Mouse (Mus musculus) small intestine, adult 2 months (tissue): ENCODE results near the gene Fbln5. TPM values are rescaled to one million over a fixed set of nuclear protein-coding genes. Genes with fewer than 3 reads are reported as not detected.

Experiments used
- H3K27ac ChIP-seq: fragments of 200-500 bp; 2 replicates; pipeline ENCODE4 v1.5.1; 2012; ENCODE audit warnings: low read depth, low read length, control low read depth, inconsistent platforms; ENCODE audit not compliant: insufficient read depth
- H3K27me3 ChIP-seq: fragments of 200-500 bp; 2 replicates; pipeline ENCODE4 v1.6.1; 2012; ENCODE audit warnings: mild to moderate bottlenecking, moderate library complexity, low read length, inconsistent platforms; ENCODE audit not compliant: control insufficient read depth, insufficient read depth
- H3K36me3 ChIP-seq: fragments of 200-500 bp; 2 replicates; pipeline ENCODE4 v1.6.1; 2012; ENCODE audit warnings: mild to moderate bottlenecking, low read length, control low read depth, inconsistent platforms; ENCODE audit not compliant: control insufficient read depth, insufficient read depth
- H3K4me1 ChIP-seq: fragments of 200-500 bp; 2 replicates; pipeline ENCODE4 v1.6.1; 2012; ENCODE audit warnings: low read length, inconsistent platforms, mixed read lengths; ENCODE audit not compliant: control insufficient read depth, insufficient read depth, insufficient read length
- H3K4me3 ChIP-seq: fragments of 200-500 bp; 2 replicates; pipeline ENCODE4 v1.5.1; 2012; ENCODE audit warnings: low read depth, mild to moderate bottlenecking, control low read depth, inconsistent platforms, low read length, moderate library complexity
- CTCF ChIP-seq: fragments of 200-500 bp; IDR thresholded peaks from 2 replicates; pipeline ENCODE4 v1.5.1; 2012; ENCODE audit warnings: low read depth, mild to moderate bottlenecking, control low read depth, inconsistent platforms, low read length, moderate library complexity, mixed read lengths; ENCODE audit not compliant: insufficient replicate concordance, insufficient read length; ENCODE audit errors: extremely low read depth
- POLR2A ChIP-seq: fragments of 200-500 bp; IDR thresholded peaks from 2 replicates; pipeline ENCODE4 v1.6.1; 2012; ENCODE audit warnings: low read depth, mild to moderate bottlenecking, control low read depth, inconsistent platforms, low read length, moderate library complexity
- WGBS: fragments of 180-500 bp; shearing (Covaris S2); methylation state at CpG from one replicate; pipeline ENCODE4 v1.1.7; 2018; 5-methylcytosine and 5-hydroxymethylcytosine counted together
- polyA plus RNA-seq: library from polyadenylated mRNA; depleted of rRNA; stranded (reverse); fragments of >200 nt; gene quantifications from 2 replicates; pipeline ENCODE4 v1.2.3, GENCODE M21; 2012

Gene Fbln5
- polyA plus RNA-seq, 1 experiment = 17.0 TPM

DNA sequence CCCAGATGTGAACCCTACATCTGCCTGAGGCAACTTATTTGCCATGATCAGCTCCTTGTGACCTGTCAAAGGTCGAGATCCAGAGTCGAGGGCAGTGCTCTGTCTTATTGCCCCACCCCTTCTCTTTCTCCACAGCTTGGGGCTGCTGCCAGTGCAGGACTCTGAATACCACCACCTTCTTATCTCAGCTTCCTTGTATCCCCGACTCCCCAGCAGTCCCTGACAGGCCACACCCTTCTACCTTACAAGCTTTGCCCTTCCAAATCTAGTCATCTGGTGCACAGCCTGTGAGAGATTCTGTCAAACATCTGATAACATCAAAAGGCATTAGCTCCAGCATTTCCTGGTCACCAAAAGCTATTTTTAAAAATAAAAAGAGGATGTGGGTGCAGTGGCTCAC lies 2.7 kb upstream of the Fbln5 start:
- TF ChIP-seq CTCF = no peak
- TF ChIP-seq POLR2A = no peak
- WGBS = 7% methylated on average over 3 of the region's 3 CpGs

GRCm38 (mm10) chr12:101819570-101819969 lies 715 bp upstream of the Fbln5 start:
- WGBS = 28% methylated on average over 9 of the region's 9 CpGs

More for the DNA sequence above, 2.7 kb upstream of the Fbln5 start:
- H3K4me1 ChIP-seq = peaks cover 7% of the 10 kb centered on the region
- H3K27ac ChIP-seq = no peak overlapping the region
- no peak overlapping the region for H3K4me3 ChIP-seq
- peaks cover 16% of the 10 kb centered on the region; the same call in 1 of the 2 replicates for H3K27me3 ChIP-seq
- no peaks in the 10 kb centered on the region for H3K36me3 ChIP-seq

DNA sequence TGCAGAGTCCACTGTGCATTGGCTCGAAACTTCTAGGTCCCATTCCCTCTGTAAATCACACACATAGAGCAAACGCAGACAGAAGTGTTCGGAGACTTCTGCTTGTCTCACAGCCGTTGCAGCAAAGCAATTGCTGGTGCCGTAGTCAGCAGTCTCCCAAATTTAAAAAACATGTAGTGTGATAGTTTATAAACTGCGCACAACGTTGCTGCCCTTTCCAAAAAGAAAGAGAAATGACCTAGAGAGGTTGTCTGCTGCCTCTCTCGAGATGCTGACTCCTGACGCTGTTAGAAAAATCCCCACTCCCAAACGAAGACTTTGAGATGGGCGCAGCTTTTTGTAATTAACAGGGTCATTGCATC lies 628 bp downstream of the Fbln5 start:
- peak overlapping the region; percentile 21 for H3K27ac ChIP-seq

More at GRCm38 (mm10) chr12:101819570-101819969, 715 bp upstream of the Fbln5 start:
- no peak for TF ChIP-seq CTCF
- no peak for TF ChIP-seq POLR2A
- Histone ChIP-seq H3K27me3 (peaks cover 16% of the 10 kb centered on the region; the same call in 1 of the 2 replicates), H3K4me3 (peak overlapping the region; percentile 61), H3K36me3 (no peaks in the 10 kb centered on the region), H3K4me1 (peaks cover 8% of the 10 kb centered on the region), H3K27ac (no peak overlapping the region)

DNA sequence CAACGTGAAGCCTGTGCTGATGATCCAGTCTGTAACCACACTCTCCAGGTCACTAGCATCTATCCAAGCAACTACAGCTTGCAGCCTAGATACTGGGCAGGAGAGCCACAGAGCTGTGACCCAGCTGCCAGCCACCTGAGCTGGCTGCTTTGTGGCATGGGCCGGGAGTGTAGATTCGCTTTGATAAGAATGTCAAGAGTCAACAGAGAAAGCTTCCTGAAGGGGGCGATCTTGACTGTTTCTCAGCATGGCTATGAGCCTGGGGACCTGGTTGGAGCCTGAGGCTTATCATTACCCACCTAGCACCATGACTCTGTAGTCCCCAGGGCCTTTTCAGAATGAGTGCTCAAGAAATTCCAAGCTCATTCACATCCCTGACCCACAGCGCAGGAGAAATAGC lies 2.0 kb downstream of the Fbln5 start:
- Histone ChIP-seq H3K4me1 (peaks cover 8% of the 10 kb centered on the region), H3K27me3 (peaks cover 16% of the 10 kb centered on the region; the same call in 1 of the 2 replicates), H3K4me3 (no peak overlapping the region), H3K36me3 (no peaks in the 10 kb centered on the region), H3K27ac (no peak overlapping the region)
- 39% methylated on average over 5 of the region's 5 CpGs for WGBS
- peak; percentile 26; the same call in 1 of the 2 replicates for TF ChIP-seq CTCF
- TF ChIP-seq POLR2A = no peak

More for the DNA sequence above, 628 bp downstream of the Fbln5 start:
- no peaks in the 10 kb centered on the region for H3K36me3 ChIP-seq
- H3K4me1 ChIP-seq = peaks cover 8% of the 10 kb centered on the region
- peaks cover 16% of the 10 kb centered on the region; the same call in 1 of the 2 replicates for H3K27me3 ChIP-seq
- 18% methylated on average over 11 of the region's 11 CpGs for WGBS
- TF ChIP-seq POLR2A = no peak
- TF ChIP-seq CTCF = no peak
- H3K4me3 ChIP-seq = peak overlapping the region; percentile 61

GRCm38 (mm10) chr12:101815796-101816195 lies 3.1 kb downstream of the Fbln5 start:
- WGBS = 47% methylated on average over 6 of the region's 6 CpGs
- H3K27ac ChIP-seq = no peak overlapping the region

GRCm38 (mm10) chr12:101814423-101814822 lies 4.4 kb downstream of the Fbln5 start:
- H3K27ac ChIP-seq = no peak overlapping the region
- 97% methylated on average over 2 of the region's 2 CpGs for WGBS
- peaks cover 12% of the 10 kb centered on the region; the same call in 1 of the 2 replicates for H3K27me3 ChIP-seq
- peaks cover 3% of the 10 kb centered on the region for H3K4me1 ChIP-seq
- TF ChIP-seq POLR2A (no peak), CTCF (no peak)
- no peak overlapping the region for H3K4me3 ChIP-seq
- no peaks in the 10 kb centered on the region for H3K36me3 ChIP-seq

More at GRCm38 (mm10) chr12:101815796-101816195, 3.1 kb downstream of the Fbln5 start:
- TF ChIP-seq POLR2A (no peak), CTCF (no peak)
- no peaks in the 10 kb centered on the region for H3K36me3 ChIP-seq
- H3K4me3 ChIP-seq = no peak overlapping the region
- H3K4me1 ChIP-seq = peaks cover 6% of the 10 kb centered on the region
- H3K27me3 ChIP-seq = peaks cover 16% of the 10 kb centered on the region; the same call in 1 of the 2 replicates

DNA sequence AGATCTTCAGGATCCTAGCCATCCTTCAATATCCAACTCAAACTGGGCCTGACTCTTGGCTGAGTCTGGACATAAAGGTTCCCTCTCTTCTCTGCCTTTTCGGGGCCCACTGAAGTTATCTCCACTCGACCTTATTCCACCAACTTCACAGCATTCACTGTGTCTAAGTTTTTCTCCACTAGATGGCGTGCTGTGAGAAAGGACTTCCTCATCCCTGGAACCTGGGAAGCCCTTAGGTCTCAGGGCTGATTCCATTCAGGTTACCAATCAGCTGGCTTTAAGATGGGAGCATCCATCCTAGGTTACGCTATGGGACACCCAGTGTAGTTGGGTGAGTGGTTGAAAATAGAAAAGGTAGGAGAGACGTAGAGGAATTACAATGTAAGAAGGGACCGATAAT lies 7.7 kb downstream of the Fbln5 start:
- H3K27me3 ChIP-seq = no peaks in the 10 kb centered on the region
- 62% methylated on average over 6 of the region's 6 CpGs for WGBS
- H3K36me3 ChIP-seq = no peaks in the 10 kb centered on the region
- H3K4me1 ChIP-seq = 0 out of 2 replicates have a peak, but pooled peaks cover 1% of the 10 kb centered on the region
- TF ChIP-seq CTCF (peak; percentile 46; the same call in 1 of the 2 replicates), POLR2A (no peak)
- H3K4me3 ChIP-seq = no peak overlapping the region
- no peak overlapping the region for H3K27ac ChIP-seq
